10 mouse cellular contexts compared by ENCODE assay signal in genomic region chr1:168215896-168216747, GRCm38 (mm10).
DNase-seq lines count a peak whose midpoint lies in the region; ATAC-seq and TF ChIP-seq lines count a peak whose summit lies in the region.
"Had no signal": no experiment of that assay in that cellular context is flagged by ENCODE, and none has a peak within 500 bp of the region (broad histone marks: within the 10 kb centered on the region; RNA-seq: fewer than 3 reads in every experiment).

No protein-coding gene starts in this region.

- no peak overlapping the region for H3K9ac ChIP-seq in heart, embryonic 11.5 days (ENCODE audit: low read depth, low read length)
- H3K9ac ChIP-seq in stomach, postnatal 0 days (ENCODE audit: low read length) = no peak overlapping the region
- H3K9ac ChIP-seq: neural tube, embryonic 12.5 days had no signal

- no peak overlapping the region for H3K27ac ChIP-seq in heart, embryonic 11.5 days (ENCODE audit: low read depth, low read length)
- peak overlapping the region; percentile 53; the same call in 1 of the 2 replicates for H3K27ac ChIP-seq in stomach, postnatal 0 days (replicated peaks)
- H3K27ac ChIP-seq: neural tube, embryonic 12.5 days had no signal

- no peak overlapping the region for H3K4me3 ChIP-seq in heart, embryonic 11.5 days (ENCODE audit: low read depth, low read length)
- H3K4me3 ChIP-seq in stomach, postnatal 0 days (ENCODE audit: low read depth, low read length) = no peak overlapping the region
- H3K4me3 ChIP-seq: neural tube, embryonic 12.5 days had no signal

- H3K9me3 ChIP-seq in heart, embryonic 11.5 days (replicated peaks; ENCODE audit: control insufficient read depth, low read length) = no peaks in the 10 kb centered on the region
- H3K9me3 ChIP-seq in stomach, postnatal 0 days (ENCODE audit: control insufficient read depth, low read length) = no peaks in the 10 kb centered on the region
- H3K9me3 ChIP-seq: neural tube, embryonic 12.5 days had no signal

- ATAC-seq in heart, embryonic 11.5 days (replicated peaks; ENCODE audit: insufficient number of reproducible peaks, low FRiP score, low TSS enrichment) = no peak
- no peak for ATAC-seq in stomach, postnatal 0 days (ENCODE audit: low FRiP score, low TSS enrichment)
- ATAC-seq: CD4-positive, CD25-positive, alpha-beta regulatory T cell, adult 4 months had no signal

- TF ChIP-seq CTCF in stomach, postnatal 0 days (IDR thresholded peaks at IDR 0.05; ENCODE audit: low read depth) = no peak

- TF ChIP-seq EP300 in stomach, postnatal 0 days (optimal IDR thresholded peaks at IDR 0.05) = no peak

- H3K27me3 ChIP-seq in heart, embryonic 11.5 days (ENCODE audit: control insufficient read depth, insufficient read depth, low read length) = no peaks in the 10 kb centered on the region
- H3K27me3 ChIP-seq in stomach, postnatal 0 days (ENCODE audit: control insufficient read depth, insufficient read depth, low read length) = no peaks in the 10 kb centered on the region
- H3K27me3 ChIP-seq: neural tube, embryonic 12.5 days had no signal

- H3K36me3 ChIP-seq in heart, embryonic 11.5 days (ENCODE audit: control insufficient read depth, insufficient read depth, low read length) = no peaks in the 10 kb centered on the region
- H3K36me3 ChIP-seq in stomach, postnatal 0 days (ENCODE audit: control insufficient read depth, insufficient read depth, low read length) = no peaks in the 10 kb centered on the region
- H3K36me3 ChIP-seq: neural tube, embryonic 12.5 days had no signal

- DNase-seq in heart, adult 11 months = peak; percentile 96
- peak; percentile 75 to 79 for DNase-seq in right cerebral cortex, postnatal 10 days (ENCODE audit: low spot score in 2 of 2)
- DNase-seq in right cerebral cortex, postnatal 36 days (ENCODE audit: low spot score in 2 of 2) = no peak
- DNase-seq in heart, adult 9 months (ENCODE audit: low spot score in 2 of 2) = peak; percentile 41 to 56
- no peak for DNase-seq in stomach, postnatal 0 days (ENCODE audit: low spot score)
- no peak for DNase-seq in layer of hippocampus, adult 9-10 months (ENCODE audit: low spot score)
- no peak for DNase-seq in testis, postnatal 14 days (ENCODE audit: low spot score)

- 77% methylated on average over 17 of the region's 17 CpGs for WGBS in heart, embryonic 11.5 days (ENCODE audit: insufficient replicate concordance)
- WGBS in stomach, postnatal 0 days = 53% methylated on average over 17 of the region's 17 CpGs

- H3K4me2 ChIP-seq in heart, embryonic 11.5 days = no peak overlapping the region
- no peak overlapping the region for H3K4me2 ChIP-seq in stomach, postnatal 0 days (replicated peaks; ENCODE audit: low read depth)
- H3K4me2 ChIP-seq: neural tube, embryonic 12.5 days had no signal

- peaks cover 45% of the 10 kb centered on the region for H3K4me1 ChIP-seq in heart, embryonic 11.5 days (ENCODE audit: control insufficient read depth, insufficient read depth, low read length)
- H3K4me1 ChIP-seq in stomach, postnatal 0 days (replicated peaks; ENCODE audit: control insufficient read depth, insufficient read depth) = peaks cover 6% of the 10 kb centered on the region

Comparison
In these comparisons a context has a peak if more than half of its experiments do, and no peak if none do; other contexts are left out.
1. DNase-seq: peak in heart, adult 11 months (single experiment), right cerebral cortex, postnatal 10 days (2 of 2) and heart, adult 9 months (2 of 2); none in right cerebral cortex, postnatal 36 days (0 of 2), stomach, postnatal 0 days (single experiment), layer of hippocampus, adult 9-10 months (single experiment) and testis, postnatal 14 days (single experiment).